Mouse (Mus musculus) testis, adult 2 months (tissue): ENCODE measurements around the gene Tpst2. TPM values are rescaled to one million over a fixed set of nuclear protein-coding genes. Genes with fewer than 3 reads are reported as not detected.
A peak's percentile ranks its signal among the peaks of the same experiment; 100 is the strongest.

Experiments used
- H3K27ac ChIP-seq: fragments of 200-500 bp; 2 replicates; pipeline ENCODE4 v1.5.1; 2012; ENCODE audit warnings: low read depth, low read length; ENCODE audit not compliant: control insufficient read depth, insufficient read depth
- H3K27me3 ChIP-seq: fragments of 200-500 bp; 2 replicates; pipeline ENCODE4 v1.6.1; 2012; ENCODE audit warnings: mild to moderate bottlenecking, low read length, moderate library complexity; ENCODE audit not compliant: control insufficient read depth, insufficient read depth
- H3K36me3 ChIP-seq: fragments of 200-500 bp; 2 replicates; pipeline ENCODE4 v1.6.1; 2012; ENCODE audit warnings: mild to moderate bottlenecking, low read length; ENCODE audit not compliant: control insufficient read depth, insufficient read depth
- H3K4me1 ChIP-seq: fragments of 200-500 bp; 2 replicates; pipeline ENCODE4 v1.6.1; 2012; ENCODE audit warnings: low read length; ENCODE audit not compliant: control insufficient read depth, insufficient read depth
- H3K4me3 ChIP-seq: fragments of 200-500 bp; 2 replicates; pipeline ENCODE4 v1.5.1; 2012; ENCODE audit warnings: low read depth, mild to moderate bottlenecking, low read length, moderate library complexity, mixed read lengths; ENCODE audit not compliant: control insufficient read depth
- CTCF ChIP-seq: fragments of 200-500 bp; IDR thresholded peaks from 2 replicates; pipeline ENCODE4 v1.5.1; 2012; ENCODE audit warnings: low read depth, mild to moderate bottlenecking, inconsistent platforms, low read length, moderate library complexity; ENCODE audit not compliant: control insufficient read depth, insufficient read depth, insufficient replicate concordance
- POLR2A ChIP-seq: fragments of 200-500 bp; IDR thresholded peaks from 2 replicates; pipeline ENCODE4 v1.6.1; 2012; ENCODE audit warnings: low read depth, mild to moderate bottlenecking, inconsistent platforms, low read length, moderate library complexity; ENCODE audit not compliant: control insufficient read depth
- polyA plus RNA-seq: library from polyadenylated mRNA; depleted of rRNA; stranded (reverse); fragments of >200 nt; gene quantifications from 2 replicates; pipeline ENCODE4 v1.2.3, GENCODE M21; 2012; rRNA removed

The Tpst2 gene
- 6.6 and 8.3 TPM in 2 replicates for polyA plus RNA-seq

GRCm38 (mm10) chr5:112276267-112276873 lies at the start of gene Tpst2:
TSS of gene Tpst2 (plus strand) at chr5:112276691.
- no peaks in the 10 kb centered on the region for H3K36me3 ChIP-seq
- peak within 1 kb of the TSS; percentile 89 for H3K27ac ChIP-seq
- H3K27me3 ChIP-seq = no peaks in the 10 kb centered on the region
- H3K4me3 ChIP-seq = peak within 1 kb of the TSS; percentile 97
- TF ChIP-seq POLR2A = peak; percentile 58
- no peak for TF ChIP-seq CTCF
- H3K4me1 ChIP-seq = peaks cover 5% of the 10 kb centered on the region

GRCm38 (mm10) chr5:112227354-112227753 lies 49.1 kb upstream of the Tpst2 start:
- Histone ChIP-seq H3K36me3 (no peaks in the 10 kb centered on the region), H3K4me1 (peaks cover 9% of the 10 kb centered on the region), H3K27ac (no peak overlapping the region), H3K4me3 (no peak overlapping the region), H3K27me3 (no peaks in the 10 kb centered on the region; the same call in 1 of the 2 replicates)
- TF ChIP-seq POLR2A (no peak), CTCF (no peak)

- Histone ChIP-seq H3K27me3 (no peaks in the 10 kb centered on the region; the same call in 1 of the 2 replicates), H3K36me3 (no peaks in the 10 kb centered on the region), H3K4me3 (no peak overlapping the region), H3K4me1 (peaks cover 9% of the 10 kb centered on the region), H3K27ac (no peak overlapping the region)
- TF ChIP-seq CTCF (no peak), POLR2A (no peak)
Observed at GRCm38 (mm10) chr5:112227898-112228239, 48.6 kb upstream of the Tpst2 start.

GRCm38 (mm10) chr5:112228240-112229076 lies 48.0 kb upstream of the Tpst2 start:
- Histone ChIP-seq H3K27ac (no peak overlapping the region), H3K36me3 (no peaks in the 10 kb centered on the region), H3K27me3 (no peaks in the 10 kb centered on the region; the same call in 1 of the 2 replicates), H3K4me3 (peak overlapping the region; percentile 43), H3K4me1 (peaks cover 9% of the 10 kb centered on the region)
- TF ChIP-seq POLR2A (no peak), CTCF (no peak)

GRCm38 (mm10) chr5:112235806-112236205 lies 40.7 kb upstream of the Tpst2 start:
- TF ChIP-seq POLR2A (no peak), CTCF (no peak)
- Histone ChIP-seq H3K4me1 (no peaks in the 10 kb centered on the region; the same call in 1 of the 2 replicates), H3K4me3 (no peak overlapping the region), H3K36me3 (no peaks in the 10 kb centered on the region), H3K27ac (no peak overlapping the region), H3K27me3 (no peaks in the 10 kb centered on the region)

GRCm38 (mm10) chr5:112236631-112237030 lies 39.9 kb upstream of the Tpst2 start:
- H3K4me3 ChIP-seq = no peak overlapping the region
- no peaks in the 10 kb centered on the region for H3K27me3 ChIP-seq
- no peaks in the 10 kb centered on the region; the same call in 1 of the 2 replicates for H3K4me1 ChIP-seq
- no peak for TF ChIP-seq CTCF
- TF ChIP-seq POLR2A = no peak
- no peak overlapping the region for H3K27ac ChIP-seq
- no peaks in the 10 kb centered on the region for H3K36me3 ChIP-seq

- H3K27me3 ChIP-seq = no peaks in the 10 kb centered on the region
- no peaks in the 10 kb centered on the region; the same call in 1 of the 2 replicates for H3K4me1 ChIP-seq
- H3K36me3 ChIP-seq = no peaks in the 10 kb centered on the region
- no peak for TF ChIP-seq CTCF
- no peak for TF ChIP-seq POLR2A
- H3K4me3 ChIP-seq = no peak overlapping the region
- no peak overlapping the region for H3K27ac ChIP-seq
Observed at GRCm38 (mm10) chr5:112237439-112237838, 39.1 kb upstream of the Tpst2 start.
